12 mouse cellular contexts compared by ENCODE assay signal in the genomic region with DNA sequence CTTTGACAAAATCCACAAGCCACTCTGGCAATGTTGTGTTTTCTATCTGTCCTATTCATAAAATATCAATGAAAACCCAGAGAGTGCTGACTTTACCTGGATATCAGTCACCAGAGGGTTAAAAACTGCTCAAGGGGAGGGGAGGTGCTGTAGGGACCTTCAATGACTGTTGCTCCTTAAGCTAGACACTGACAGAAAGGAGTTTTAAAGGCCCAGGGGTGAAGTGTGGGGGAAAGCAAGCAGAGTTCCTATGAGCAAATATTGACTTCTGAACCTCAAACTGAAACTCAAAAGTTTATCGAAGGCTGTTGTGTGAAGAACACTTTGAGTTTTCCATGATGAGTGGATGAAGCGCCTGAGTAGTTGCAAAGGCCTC. TPM values are rescaled to one million over a fixed set of nuclear protein-coding genes. Genes with fewer than 3 reads are reported as not detected.
A peak's percentile ranks its signal among the peaks of the same experiment; 100 is the strongest.
DNase-seq lines count a peak whose midpoint lies in the region; ATAC-seq and TF ChIP-seq lines count a peak whose summit lies in the region.
"Had no signal": no experiment of that assay in that cellular context is flagged by ENCODE, and none has a peak within 500 bp of the region (broad histone marks: within the 10 kb centered on the region; RNA-seq: fewer than 3 reads in every experiment).

No protein-coding gene starts in this region.

- H3K9me3 ChIP-seq in heart, embryonic 10.5 days, result no peaks in the 10 kb centered on the region
- no peaks in the 10 kb centered on the region for H3K9me3 ChIP-seq in lung, embryonic 15.5 days
- no peaks in the 10 kb centered on the region for H3K9me3 ChIP-seq in limb, embryonic 13.5 days
- H3K9me3 ChIP-seq in stomach, embryonic 16.5 days (replicated peaks; ENCODE audit: control insufficient read depth, low read length), result no peaks in the 10 kb centered on the region

- no peak for TF ChIP-seq POLR2A in lung, adult 2 months (IDR thresholded peaks at IDR 0.05; ENCODE audit: borderline replicate concordance, extremely low read depth, low read depth, low read length)

- ATAC-seq in lung, embryonic 15.5 days (ENCODE audit: borderline replicate concordance, extremely low read depth, low FRiP score, low TSS enrichment), result peak; percentile 58; the same call in 1 of the 2 replicates
- ATAC-seq in limb, embryonic 13.5 days (ENCODE audit: low FRiP score, low read depth), result no peak
- 0 out of 2 replicates have a peak, but pooled peaks have one; percentile 14 for ATAC-seq in stomach, embryonic 16.5 days (ENCODE audit: insufficient read depth, low FRiP score)
- no peak for ATAC-seq in megakaryocyte-erythroid progenitor cell, adult 5-6 weeks (replicated peaks; ENCODE audit: low FRiP score, low TSS enrichment, poor library complexity, severe bottlenecking)
- ATAC-seq: midbrain, embryonic 16.5 days had no signal

- H3K4me3 ChIP-seq in heart, embryonic 10.5 days, result no peak overlapping the region
- no peak overlapping the region for H3K4me3 ChIP-seq in lung, embryonic 15.5 days
- no peak overlapping the region for H3K4me3 ChIP-seq in lung, adult 2 months (replicated peaks; ENCODE audit: extremely low read depth, low read depth, low read length)
- H3K4me3 ChIP-seq in limb, embryonic 13.5 days, result no peak overlapping the region
- no peak overlapping the region for H3K4me3 ChIP-seq in stomach, embryonic 16.5 days (replicated peaks; ENCODE audit: low read length)

- no peaks in the 10 kb centered on the region for H3K27me3 ChIP-seq in heart, embryonic 10.5 days (ENCODE audit: insufficient read depth, poor library complexity, severe bottlenecking)
- H3K27me3 ChIP-seq in lung, embryonic 15.5 days, result no peaks in the 10 kb centered on the region
- H3K27me3 ChIP-seq in limb, embryonic 13.5 days, result no peaks in the 10 kb centered on the region
- H3K27me3 ChIP-seq in stomach, embryonic 16.5 days (ENCODE audit: control insufficient read depth, insufficient read depth, low read length), result no peaks in the 10 kb centered on the region

- 53% methylated on average over 2 of the region's 2 CpGs for WGBS in heart, embryonic 10.5 days
- 32% methylated on average over 2 of the region's 2 CpGs for WGBS in lung, embryonic 15.5 days
- 24% methylated on average over 2 of the region's 2 CpGs for WGBS in lung, adult 2 months
- 47% methylated on average over 2 of the region's 2 CpGs for WGBS in limb, embryonic 13.5 days
- 38% methylated on average over 2 of the region's 2 CpGs for WGBS in stomach, embryonic 16.5 days

- peak overlapping the region; percentile 30; the same call in 1 of the 2 replicates for H3K4me2 ChIP-seq in lung, embryonic 15.5 days
- H3K4me2 ChIP-seq in limb, embryonic 13.5 days (replicated peaks), result peak overlapping the region; percentile 15; the same call in 1 of the 2 replicates
- H3K4me2 ChIP-seq in stomach, embryonic 16.5 days (ENCODE audit: low read depth, low read length), result peak overlapping the region; percentile 30; the same call in 1 of the 2 replicates

- intact Hi-C loops in heart, postnatal 10 days (cut with DNase I), result no loop called here

- H3K27ac ChIP-seq in heart, embryonic 10.5 days, result peak overlapping the region; percentile 76; the same call in 1 of the 2 replicates
- peak overlapping the region; percentile 77 for H3K27ac ChIP-seq in lung, embryonic 15.5 days
- peak overlapping the region; percentile 59; the same call in 1 of the 2 replicates for H3K27ac ChIP-seq in limb, embryonic 13.5 days
- H3K27ac ChIP-seq in stomach, embryonic 16.5 days (ENCODE audit: low read length), result peak overlapping the region; percentile 78

- H3K36me3 ChIP-seq in heart, embryonic 10.5 days, result no peaks in the 10 kb centered on the region
- no peaks in the 10 kb centered on the region for H3K36me3 ChIP-seq in lung, embryonic 15.5 days
- H3K36me3 ChIP-seq in limb, embryonic 13.5 days, result no peaks in the 10 kb centered on the region
- H3K36me3 ChIP-seq in stomach, embryonic 16.5 days (ENCODE audit: control insufficient read depth, insufficient read depth, low read length), result no peaks in the 10 kb centered on the region

- TF ChIP-seq CTCF in lung, adult 2 months (IDR thresholded peaks at IDR 0.05; ENCODE audit: insufficient read depth, low read length), result no peak

- peaks cover 55% of the 10 kb centered on the region for H3K4me1 ChIP-seq in heart, embryonic 10.5 days
- peaks cover 45% of the 10 kb centered on the region for H3K4me1 ChIP-seq in lung, embryonic 15.5 days
- peaks cover 6% of the 10 kb centered on the region for H3K4me1 ChIP-seq in lung, adult 2 months (ENCODE audit: control insufficient read depth, insufficient read depth, low read length)
- H3K4me1 ChIP-seq in limb, embryonic 13.5 days, result peaks cover 43% of the 10 kb centered on the region
- H3K4me1 ChIP-seq in stomach, embryonic 16.5 days (ENCODE audit: control insufficient read depth, insufficient read depth, low read length), result peaks cover 36% of the 10 kb centered on the region

- DNase-seq in heart, embryonic 10.5 days (ENCODE audit: low spot score), result no peak
- DNase-seq in heart, postnatal 10 days, result no peak
- no peak for DNase-seq in lung, adult 2 months
- no peak for DNase-seq in kidney, postnatal 36 days
- DNase-seq: adrenal gland, postnatal 25 days; cerebellum, adult 11-12 months; kidney, postnatal 14 days had no signal

- H3K9ac ChIP-seq in lung, embryonic 15.5 days, result no peak overlapping the region
- no peak overlapping the region for H3K9ac ChIP-seq in limb, embryonic 13.5 days
- H3K9ac ChIP-seq in stomach, embryonic 16.5 days (ENCODE audit: low read length), result no peak overlapping the region

RNA-seq across cellular contexts. Expression of a gene that starts 50.9 kb away (rescaled TPM):
- polyA plus RNA-seq in heart, embryonic 10.5 days (2016; fragmentation: Nextera tagmentation; extraction: Ambion mirVana), result 40.8 and 46.6 TPM in 2 replicates
- total RNA-seq in heart, postnatal 10 days (2021), result 1 to 10 TPM; 3.1 to 4.6 TPM
- 47.4 and 49.5 TPM in 2 replicates for polyA plus RNA-seq in lung, embryonic 15.5 days (2015; fragmentation: Nextera tagmentation; extraction: Ambion mirVana)
- polyA plus RNA-seq in lung, adult 2 months (2012; rRNA removed), result 1.6 and 1.9 TPM in 2 replicates
- 51.6 and 55.2 TPM in 2 replicates for polyA plus RNA-seq in limb, embryonic 13.5 days (2015; fragmentation: Nextera tagmentation; extraction: Ambion mirVana)
- 39.2 and 42.6 TPM in 2 replicates for polyA plus RNA-seq in stomach, embryonic 16.5 days (2015; fragmentation: Nextera tagmentation; extraction: Ambion mirVana)
- 44.2 and 51.0 TPM in 2 replicates for total RNA-seq in megakaryocyte-erythroid progenitor cell, adult 5-6 weeks (2014; fragmentation: Nextera tagmentation)
- 27.8 and 40.3 TPM in 2 replicates for total RNA-seq in megakaryocyte-erythroid progenitor cell, adult 5-6 weeks (2017)

Comparison
In these comparisons a context has a peak if more than half of its experiments do, and no peak if none do; other contexts are left out.
1. RNA of a gene that starts 50.9 kb away (polyA plus RNA-seq): 51.6 to 55.2 TPM in limb, embryonic 13.5 days, 47.4 to 49.5 TPM in lung, embryonic 15.5 days, 40.8 to 46.6 TPM in heart, embryonic 10.5 days and 39.2 to 42.6 TPM in stomach, embryonic 16.5 days; 1.6 to 1.9 TPM in lung, adult 2 months; every median in the first group is over 10 times any median in the second.
2. ATAC-seq: peak in lung, embryonic 15.5 days (single experiment) and stomach, embryonic 16.5 days (single experiment); none in limb, embryonic 13.5 days (single experiment) and megakaryocyte-erythroid progenitor cell, adult 5-6 weeks (single experiment).
3. Peak in every context shown above with its lines, with median percentiles within 50 percentile points of each other: H3K27ac ChIP-seq and H3K4me2 ChIP-seq.